Mouse (Mus musculus): ENCODE measurements around the gene Higd1c. TPM values are rescaled to one million over a fixed set of nuclear protein-coding genes. Genes with fewer than 3 reads are reported as not detected.

The Higd1c gene
- polyA plus RNA-seq, 1 experiment from 2014 or later = not detected

- WGBS = 84% methylated on average over 16 of the region's 16 CpGs
- H3K4me1 ChIP-seq = no peaks in the 10 kb centered on the region
- H3K27ac ChIP-seq (replicated peaks) = no peak overlapping the region
- H3K36me3 ChIP-seq = peaks cover 78% of the 10 kb centered on the region
- H3K4me3 ChIP-seq = no peak overlapping the region
- H3K27me3 ChIP-seq = no peaks in the 10 kb centered on the region
- H3K4me2 ChIP-seq (replicated peaks) = no peak overlapping the region
- H3K9ac ChIP-seq (replicated peaks) = no peak overlapping the region
- H3K9me3 ChIP-seq = no peaks in the 10 kb centered on the region
- no peak for ATAC-seq (replicated peaks)
Observed at GRCm38 (mm10) chr15:100400592-100401250, 36.4 kb downstream of the Higd1c start.

- WGBS = 93% methylated on average over 4 of the region's 4 CpGs
- peaks cover 71% of the 10 kb centered on the region for H3K36me3 ChIP-seq
- ATAC-seq (replicated peaks) = no peak
Observed at GRCm38 (mm10) chr15:100401811-100402210, 37.5 kb downstream of the Higd1c start.

GRCm38 (mm10) chr15:100402347-100402746 lies 38.0 kb downstream of the Higd1c start:
- no peak overlapping the region for H3K4me2 ChIP-seq (replicated peaks)
- no peak overlapping the region for H3K27ac ChIP-seq (replicated peaks)
- H3K27me3 ChIP-seq = no peaks in the 10 kb centered on the region
- no peak overlapping the region for H3K9ac ChIP-seq (replicated peaks)
- H3K4me3 ChIP-seq = no peak overlapping the region
- H3K4me1 ChIP-seq = no peaks in the 10 kb centered on the region
- H3K9me3 ChIP-seq = no peaks in the 10 kb centered on the region
- peaks cover 70% of the 10 kb centered on the region for H3K36me3 ChIP-seq
- ATAC-seq (replicated peaks) = no peak
- WGBS = 94% methylated on average over 14 of the region's 14 CpGs

More at GRCm38 (mm10) chr15:100401811-100402210, 37.5 kb downstream of the Higd1c start:
- H3K4me1 ChIP-seq = no peaks in the 10 kb centered on the region
- H3K9me3 ChIP-seq = no peaks in the 10 kb centered on the region
- H3K4me2 ChIP-seq (replicated peaks) = no peak overlapping the region
- no peak overlapping the region for H3K4me3 ChIP-seq
- H3K27me3 ChIP-seq = no peaks in the 10 kb centered on the region
- H3K9ac ChIP-seq (replicated peaks) = no peak overlapping the region
- H3K27ac ChIP-seq (replicated peaks) = no peak overlapping the region

- ATAC-seq (replicated peaks) = no peak
- no peak overlapping the region for H3K27ac ChIP-seq (replicated peaks)
- no peak overlapping the region for H3K4me3 ChIP-seq
- H3K4me1 ChIP-seq = no peaks in the 10 kb centered on the region
- no peaks in the 10 kb centered on the region for H3K27me3 ChIP-seq
- no peak overlapping the region for H3K4me2 ChIP-seq (replicated peaks)
- H3K9ac ChIP-seq (replicated peaks) = no peak overlapping the region
- WGBS = 86% methylated on average over 4 of the region's 4 CpGs
- peaks cover 67% of the 10 kb centered on the region for H3K36me3 ChIP-seq
- H3K9me3 ChIP-seq = no peaks in the 10 kb centered on the region
Observed at GRCm38 (mm10) chr15:100402798-100403197, 38.5 kb downstream of the Higd1c start.

GRCm38 (mm10) chr15:100403318-100404000 lies 39.1 kb downstream of the Higd1c start:
- no peaks in the 10 kb centered on the region for H3K27me3 ChIP-seq
- ATAC-seq (replicated peaks) = no peak
- no peaks in the 10 kb centered on the region for H3K9me3 ChIP-seq
- no peak overlapping the region for H3K27ac ChIP-seq (replicated peaks)
- no peak overlapping the region for H3K4me2 ChIP-seq (replicated peaks)
- H3K4me3 ChIP-seq = no peak overlapping the region
- peaks cover 66% of the 10 kb centered on the region for H3K36me3 ChIP-seq
- no peaks in the 10 kb centered on the region for H3K4me1 ChIP-seq
- no peak overlapping the region for H3K9ac ChIP-seq (replicated peaks)
- WGBS = 93% methylated on average over 16 of the region's 16 CpGs

GRCm38 (mm10) chr15:100406088-100406487 lies 41.7 kb downstream of the Higd1c start:
- H3K4me1 ChIP-seq = no peaks in the 10 kb centered on the region
- no peaks in the 10 kb centered on the region for H3K9me3 ChIP-seq
- H3K27me3 ChIP-seq = no peaks in the 10 kb centered on the region
- no peak for ATAC-seq (replicated peaks)
- no peak overlapping the region for H3K27ac ChIP-seq (replicated peaks)
- H3K4me3 ChIP-seq = no peak overlapping the region
- H3K4me2 ChIP-seq (replicated peaks) = no peak overlapping the region
- peaks cover 58% of the 10 kb centered on the region for H3K36me3 ChIP-seq
- H3K9ac ChIP-seq (replicated peaks) = no peak overlapping the region
- WGBS = 93% methylated on average over 5 of the region's 5 CpGs

- no peaks in the 10 kb centered on the region for H3K9me3 ChIP-seq
- WGBS = 67% methylated on average over 14 of the region's 14 CpGs
- H3K36me3 ChIP-seq = peaks cover 30% of the 10 kb centered on the region; the same call in 1 of the 2 replicates
- no peak overlapping the region for H3K4me2 ChIP-seq (replicated peaks)
- no peak overlapping the region for H3K4me3 ChIP-seq
- ATAC-seq (replicated peaks) = no peak
- H3K9ac ChIP-seq (replicated peaks) = no peak overlapping the region
- H3K27ac ChIP-seq (replicated peaks) = no peak overlapping the region
- no peaks in the 10 kb centered on the region for H3K4me1 ChIP-seq
- no peaks in the 10 kb centered on the region for H3K27me3 ChIP-seq
Observed at GRCm38 (mm10) chr15:100410918-100411672, 46.8 kb downstream of the Higd1c start.

GRCm38 (mm10) chr15:100411731-100412130 lies 47.4 kb downstream of the Higd1c start:
- no peak for ATAC-seq (replicated peaks)
- H3K27me3 ChIP-seq = no peaks in the 10 kb centered on the region
- 87% methylated on average over 5 of the region's 5 CpGs for WGBS

GRCm38 (mm10) chr15:100413306-100413705 lies 49.0 kb downstream of the Higd1c start:
- H3K36me3 ChIP-seq = peaks cover 22% of the 10 kb centered on the region; the same call in 1 of the 2 replicates
- H3K27ac ChIP-seq (replicated peaks) = no peak overlapping the region
- ATAC-seq (replicated peaks) = no peak
- no peak overlapping the region for H3K9ac ChIP-seq (replicated peaks)
- 79% methylated on average over 4 of the region's 5 CpGs for WGBS
- no peaks in the 10 kb centered on the region for H3K27me3 ChIP-seq
- H3K4me2 ChIP-seq (replicated peaks) = no peak overlapping the region
- no peaks in the 10 kb centered on the region for H3K4me1 ChIP-seq
- no peak overlapping the region for H3K4me3 ChIP-seq
- no peaks in the 10 kb centered on the region for H3K9me3 ChIP-seq

More at GRCm38 (mm10) chr15:100411731-100412130, 47.4 kb downstream of the Higd1c start:
- H3K27ac ChIP-seq (replicated peaks) = no peak overlapping the region
- no peak overlapping the region for H3K9ac ChIP-seq (replicated peaks)
- no peak overlapping the region for H3K4me3 ChIP-seq
- H3K4me2 ChIP-seq (replicated peaks) = no peak overlapping the region
- no peaks in the 10 kb centered on the region for H3K9me3 ChIP-seq
- H3K36me3 ChIP-seq = peaks cover 29% of the 10 kb centered on the region; the same call in 1 of the 2 replicates
- H3K4me1 ChIP-seq = no peaks in the 10 kb centered on the region

GRCm38 (mm10) chr15:100414011-100414410 lies 49.7 kb downstream of the Higd1c start:
- Histone ChIP-seq H3K4me1 (no peaks in the 10 kb centered on the region), H3K27me3 (no peaks in the 10 kb centered on the region), H3K9me3 (no peaks in the 10 kb centered on the region), H3K27ac (replicated peaks) (no peak overlapping the region), H3K36me3 (peaks cover 16% of the 10 kb centered on the region; the same call in 1 of the 2 replicates), H3K4me3 (no peak overlapping the region), H3K9ac (replicated peaks) (no peak overlapping the region), H3K4me2 (replicated peaks) (no peak overlapping the region)
- ATAC-seq (replicated peaks) = no peak
- WGBS = 70% methylated on average over 4 of the region's 4 CpGs

GRCm38 (mm10) chr15:100414942-100415341 lies 50.6 kb downstream of the Higd1c start:
- no peak for ATAC-seq (replicated peaks)
- Histone ChIP-seq H3K9me3 (no peaks in the 10 kb centered on the region), H3K27ac (replicated peaks) (no peak overlapping the region), H3K27me3 (no peaks in the 10 kb centered on the region), H3K4me1 (no peaks in the 10 kb centered on the region), H3K9ac (replicated peaks) (no peak overlapping the region), H3K4me3 (no peak overlapping the region), H3K4me2 (replicated peaks) (no peak overlapping the region), H3K36me3 (peaks cover 8% of the 10 kb centered on the region; the same call in 1 of the 2 replicates)
- 91% methylated on average over 13 of the region's 13 CpGs for WGBS

- no peak overlapping the region for H3K9ac ChIP-seq (replicated peaks)
- no peaks in the 10 kb centered on the region for H3K27me3 ChIP-seq
- no peak for ATAC-seq (replicated peaks)
- WGBS = 86% methylated on average over 8 of the region's 8 CpGs
- peaks cover 2% of the 10 kb centered on the region; the same call in 1 of the 2 replicates for H3K36me3 ChIP-seq
- H3K4me3 ChIP-seq = no peak overlapping the region
- no peak overlapping the region for H3K27ac ChIP-seq (replicated peaks)
- H3K4me2 ChIP-seq (replicated peaks) = no peak overlapping the region
- no peaks in the 10 kb centered on the region for H3K9me3 ChIP-seq
- peaks cover 6% of the 10 kb centered on the region for H3K4me1 ChIP-seq
Observed at GRCm38 (mm10) chr15:100415684-100416083, 51.3 kb downstream of the Higd1c start.
